8 mouse cellular contexts compared by ENCODE assay signal in genomic region chr6:4455961-4456617, GRCm38 (mm10). TPM values are rescaled to one million over a fixed set of nuclear protein-coding genes. Genes with fewer than 3 reads are reported as not detected.
A peak's percentile ranks its signal among the peaks of the same experiment; 100 is the strongest.
DNase-seq lines count a peak whose midpoint lies in the region; ATAC-seq and TF ChIP-seq lines count a peak whose summit lies in the region.

No protein-coding gene starts in this region.

- no peaks in the 10 kb centered on the region for H3K27me3 ChIP-seq in embryonic facial prominence, embryonic 15.5 days
- no peaks in the 10 kb centered on the region for H3K27me3 ChIP-seq in testis, adult 2 months (ENCODE audit: control insufficient read depth, insufficient read depth, low read length)

- ATAC-seq in embryonic facial prominence, embryonic 15.5 days (ENCODE audit: insufficient number of reproducible peaks, low FRiP score, low TSS enrichment, low read depth), result no peak

- 0 out of 2 replicates have a peak overlapping the region, but pooled peaks have one; percentile 34 for H3K4me2 ChIP-seq in embryonic facial prominence, embryonic 15.5 days (replicated peaks)

- H3K4me3 ChIP-seq in embryonic facial prominence, embryonic 15.5 days (replicated peaks), result no peak overlapping the region
- H3K4me3 ChIP-seq in testis, adult 2 months (ENCODE audit: control insufficient read depth, low read depth, low read length), result no peak overlapping the region

- no peak for TF ChIP-seq CTCF in testis, adult 2 months (IDR thresholded peaks at IDR 0.05; ENCODE audit: control insufficient read depth, insufficient read depth, insufficient replicate concordance, low read depth, low read length)

- no peaks in the 10 kb centered on the region for H3K9me3 ChIP-seq in embryonic facial prominence, embryonic 15.5 days (replicated peaks)

- peak; percentile 1 for DNase-seq in lung, postnatal 25 days (ENCODE audit: low spot score)
- no peak for DNase-seq in lung, postnatal 36 days
- peak; percentile 28 for DNase-seq in kidney, postnatal 14 days
- no peak for DNase-seq in c-Kit-positive CD71-positive TER-119-positive erythroid progenitor cells, embryonic 14.5 days (ENCODE audit: low spot score)
- DNase-seq in cerebellum, adult 9-10 months, result no peak
- DNase-seq in thymus, postnatal 4 days, result no peak

- TF ChIP-seq POLR2A in testis, adult 2 months (IDR thresholded peaks at IDR 0.05; ENCODE audit: control insufficient read depth, low read depth, low read length), result no peak

- WGBS in embryonic facial prominence, embryonic 15.5 days, result 20% methylated on average over 5 of the region's 5 CpGs

- no peak overlapping the region for H3K9ac ChIP-seq in embryonic facial prominence, embryonic 15.5 days

- H3K36me3 ChIP-seq in embryonic facial prominence, embryonic 15.5 days, result no peaks in the 10 kb centered on the region
- no peaks in the 10 kb centered on the region for H3K36me3 ChIP-seq in testis, adult 2 months (ENCODE audit: control insufficient read depth, insufficient read depth, low read length)

- H3K27ac ChIP-seq in embryonic facial prominence, embryonic 15.5 days (replicated peaks), result peak overlapping the region; percentile 95
- H3K27ac ChIP-seq in testis, adult 2 months (ENCODE audit: control insufficient read depth, insufficient read depth, low read depth, low read length), result peak overlapping the region; percentile 68

- H3K4me1 ChIP-seq in embryonic facial prominence, embryonic 15.5 days, result peaks cover 19% of the 10 kb centered on the region
- H3K4me1 ChIP-seq in testis, adult 2 months (ENCODE audit: control insufficient read depth, insufficient read depth, low read length), result peaks cover 10% of the 10 kb centered on the region

RNA-seq across cellular contexts. Expression of gene Col1a2, which starts 48.5 kb away (rescaled TPM):
- polyA plus RNA-seq in embryonic facial prominence, embryonic 15.5 days (2015; fragmentation: Nextera tagmentation; extraction: Ambion mirVana), result 2,269 and 2,307 TPM in 2 replicates
- polyA plus RNA-seq in testis, adult 2 months (2012; rRNA removed), result 23.3 and 27.5 TPM in 2 replicates

Comparison
In these comparisons a context has a peak if more than half of its experiments do, and no peak if none do; other contexts are left out.
1. DNase-seq: peak in lung, postnatal 25 days (single experiment) and kidney, postnatal 14 days (single experiment); none in lung, postnatal 36 days (single experiment), c-Kit-positive CD71-positive TER-119-positive erythroid progenitor cells, embryonic 14.5 days (single experiment), cerebellum, adult 9-10 months (single experiment) and thymus, postnatal 4 days (single experiment).
2. RNA of gene Col1a2, which starts 48.5 kb away (polyA plus RNA-seq): 2,269 to 2,307 TPM in embryonic facial prominence, embryonic 15.5 days; 23.3 to 27.5 TPM in testis, adult 2 months; every median in the first group is over 10 times any median in the second.